ENCODE assay signal across 8 mouse cellular contexts in genomic region chr5:74065565-74066275, GRCm38 (mm10). TPM values are rescaled to one million over a fixed set of nuclear protein-coding genes. Genes with fewer than 3 reads are reported as not detected.
DNase-seq lines count a peak whose midpoint lies in the region; ATAC-seq and TF ChIP-seq lines count a peak whose summit lies in the region.

No protein-coding gene starts in this region.

- no peak for DNase-seq in forebrain, postnatal 0 days
- DNase-seq in spleen, postnatal 10 days (ENCODE audit: low spot score in 2 of 2) = peak; percentile 60 to 63
- no peak for DNase-seq in layer of hippocampus, adult 11-12 months (ENCODE audit: low spot score)
- no peak for DNase-seq in testis, postnatal 10 days (ENCODE audit: low spot score)
- DNase-seq in left cerebral cortex, adult 2 months (ENCODE audit: extremely low spot score in 1 of 2, low spot score in 2 of 2) = no peak

- H3K27ac ChIP-seq in forebrain, postnatal 0 days (ENCODE audit: low read depth, low read length) = no peak overlapping the region
- H3K27ac ChIP-seq in liver, embryonic 12.5 days = peak overlapping the region; percentile 93
- H3K27ac ChIP-seq in left cerebral cortex, adult 2 months = no peak overlapping the region

- H3K4me2 ChIP-seq in forebrain, postnatal 0 days (ENCODE audit: low read depth) = peak overlapping the region; percentile 93
- H3K4me2 ChIP-seq in liver, embryonic 12.5 days = peak overlapping the region; percentile 97

- intact Hi-C loops in left cerebral cortex, adult 2 months (cut with DNase I) = loop anchor here (5.0 to 10.0 kb wide), 3 partner anchors 43 to 212 kb away; partner anchors contain the start of gene Rasl11b

- TF ChIP-seq CTCF in forebrain, postnatal 0 days (IDR thresholded peaks at IDR 0.05; ENCODE audit: low read depth) = no peak
- TF ChIP-seq CTCF in left cerebral cortex, adult 2 months (IDR thresholded peaks at IDR 0.05) = no peak

- peaks cover 82% of the 10 kb centered on the region for H3K4me1 ChIP-seq in megakaryocyte, embryonic 14.5 days
- peaks cover 25% of the 10 kb centered on the region for H3K4me1 ChIP-seq in forebrain, postnatal 0 days (ENCODE audit: insufficient read depth)
- peaks cover 82% of the 10 kb centered on the region for H3K4me1 ChIP-seq in liver, embryonic 12.5 days

- no peak for ATAC-seq in megakaryocyte, adult 5-6 weeks (ENCODE audit: poor library complexity, severe bottlenecking)
- no peak for ATAC-seq in forebrain, postnatal 0 days
- ATAC-seq in liver, embryonic 12.5 days = peak; percentile 75

- peaks cover 23% of the 10 kb centered on the region for H3K36me3 ChIP-seq in megakaryocyte, embryonic 14.5 days (replicated peaks; ENCODE audit: low read length)
- H3K36me3 ChIP-seq in forebrain, postnatal 0 days (ENCODE audit: insufficient read depth) = no peaks in the 10 kb centered on the region
- H3K36me3 ChIP-seq in liver, embryonic 12.5 days = no peaks in the 10 kb centered on the region; the same call in 1 of the 2 replicates

- no peaks in the 10 kb centered on the region for H3K27me3 ChIP-seq in megakaryocyte, embryonic 14.5 days (replicated peaks)
- no peaks in the 10 kb centered on the region for H3K27me3 ChIP-seq in forebrain, postnatal 0 days (ENCODE audit: insufficient read depth, low read length)
- no peaks in the 10 kb centered on the region for H3K27me3 ChIP-seq in liver, embryonic 12.5 days (replicated peaks)

- 49% methylated on average over 11 of the region's 11 CpGs for WGBS in forebrain, postnatal 0 days
- WGBS in liver, embryonic 12.5 days (ENCODE audit: insufficient replicate concordance) = 27% methylated on average over 11 of the region's 11 CpGs

- no peaks in the 10 kb centered on the region for H3K9me3 ChIP-seq in megakaryocyte, embryonic 14.5 days
- no peaks in the 10 kb centered on the region for H3K9me3 ChIP-seq in forebrain, postnatal 0 days (ENCODE audit: low read length)
- H3K9me3 ChIP-seq in liver, embryonic 12.5 days (replicated peaks) = no peaks in the 10 kb centered on the region

- H3K9ac ChIP-seq in forebrain, postnatal 0 days = no peak overlapping the region; the same call in 1 of the 2 replicates
- H3K9ac ChIP-seq in liver, embryonic 12.5 days = peak overlapping the region; percentile 93

- peak overlapping the region; percentile 98 for H3K4me3 ChIP-seq in megakaryocyte, embryonic 14.5 days (replicated peaks)
- H3K4me3 ChIP-seq in forebrain, postnatal 0 days (ENCODE audit: low read depth, low read length) = no peak overlapping the region
- peak overlapping the region; percentile 80 for H3K4me3 ChIP-seq in liver, embryonic 12.5 days
- no peak overlapping the region; the same call in 1 of the 2 replicates for H3K4me3 ChIP-seq in left cerebral cortex, adult 2 months

RNA-seq across cellular contexts. Expression of gene Usp46, which starts 2.5 kb away (rescaled TPM):
- polyA plus RNA-seq in megakaryocyte, embryonic 14.5 days (2012; ENCODE audit: insufficient read depth, low replicate concordance) = 0.36 and 1.5 TPM in 2 replicates
- 9.3 and 12.0 TPM in 2 replicates for total RNA-seq in megakaryocyte, adult 5-6 weeks (2015)
- 7.3 and 10.0 TPM in 2 replicates for total RNA-seq in megakaryocyte, adult 5-6 weeks (2017)
- 62.0 and 65.9 TPM in 2 replicates for total RNA-seq in forebrain, postnatal 0 days (2014; rRNA removed)
- polyA plus RNA-seq in forebrain, postnatal 0 days (2015; fragmentation: Nextera tagmentation; extraction: Ambion mirVana) = 34.5 and 37.6 TPM in 2 replicates
- polyA plus RNA-seq in liver, embryonic 12.5 days (2016; fragmentation: Nextera tagmentation; extraction: Ambion mirVana) = 29.5 and 31.8 TPM in 2 replicates
- 100 to 1,000 TPM; 129 to 130 TPM for total RNA-seq in left cerebral cortex, adult 2 months (2021)

Comparison
In these comparisons a context has a peak if more than half of its experiments do, and no peak if none do; other contexts are left out.
1. H3K4me3 ChIP-seq: peak in megakaryocyte, embryonic 14.5 days (single experiment) and liver, embryonic 12.5 days (single experiment); none in forebrain, postnatal 0 days (single experiment) and left cerebral cortex, adult 2 months (single experiment).
2. DNase-seq: peak in spleen, postnatal 10 days (2 of 2); none in forebrain, postnatal 0 days (single experiment), layer of hippocampus, adult 11-12 months (single experiment), testis, postnatal 10 days (single experiment) and left cerebral cortex, adult 2 months (0 of 2).